Comparison of ENCODE assay signal across 11 mouse cellular contexts in genomic region chr7:34252030-34252429, GRCm38 (mm10). TPM values are rescaled to one million over a fixed set of nuclear protein-coding genes. Genes with fewer than 3 reads are reported as not detected.
DNase-seq lines count a peak whose midpoint lies in the region; TF ChIP-seq lines count a peak whose summit lies in the region.
"Had no signal": no experiment of that assay in that cellular context is flagged by ENCODE, and none has a peak within 500 bp of the region (broad histone marks: within the 10 kb centered on the region; RNA-seq: fewer than 3 reads in every experiment).

No protein-coding gene starts in this region.

- H3K27ac ChIP-seq in gastrocnemius, adult 2 months, result no peak overlapping the region

- intact Hi-C loops in gastrocnemius, adult 2 months (cut with DNase I), result loop anchor here (5.0 kb wide), 1 partner anchor 105 kb away; no protein-coding TSS in a partner anchor
- intact Hi-C loops in gastrocnemius, postnatal 36 days (cut with DNase I), result loop anchor here (5.0 kb wide), 1 partner anchor 105 kb away; no protein-coding TSS in a partner anchor

- peak; percentile 73 for TF ChIP-seq CTCF in gastrocnemius, adult 2 months (IDR thresholded peaks at IDR 0.05)

- no peak overlapping the region for H3K4me3 ChIP-seq in gastrocnemius, adult 2 months
- H3K4me3 ChIP-seq: neural tube, embryonic 13.5 days had no signal

- DNase-seq in gastrocnemius, adult 2 months, result no peak
- no peak for DNase-seq in gastrocnemius, postnatal 36 days
- peak; percentile 16 for DNase-seq in ovary, postnatal 14 days (ENCODE audit: low spot score)
- no peak for DNase-seq in ovary, postnatal 10 days (ENCODE audit: low spot score)
- DNase-seq in forelimb bud, embryonic 11.5 days (ENCODE audit: low read depth, low spot score), result peak; percentile 49
- peak; percentile 41 for DNase-seq in retina, postnatal 1 day
- DNase-seq in layer of hippocampus, postnatal 25 days (ENCODE audit: extremely low spot score in 1 of 2, low spot score in 1 of 2), result no peak
- DNase-seq in right cerebral cortex, postnatal 4 days, result no peak
- DNase-seq: gastrocnemius, postnatal 14 days had no signal

RNA-seq across cellular contexts. Expression of gene Gm6096, which starts 1.2 kb away (rescaled TPM):
- total RNA-seq in gastrocnemius, adult 2 months (2021), result not detected
- total RNA-seq in gastrocnemius, postnatal 36 days (2021), result not detected
- total RNA-seq in layer of hippocampus, postnatal 25 days (2021), result not detected
- total RNA-seq: gastrocnemius, postnatal 14 days; left cerebral cortex, postnatal 10 days had no signal

RNA-seq across cellular contexts. Expression of gene Gpi1, which starts 21.9 kb away (rescaled TPM):
- total RNA-seq in gastrocnemius, adult 2 months (2021), result 1,000 to 10,000 TPM in 1 of 2 experiments, 100 to 1,000 TPM in 1; 882 to 1,223 TPM
- 1,000 to 10,000 TPM; 1,148 to 1,175 TPM for total RNA-seq in gastrocnemius, postnatal 36 days (2021)
- 100 to 1,000 TPM; 725 to 726 TPM for total RNA-seq in layer of hippocampus, postnatal 25 days (2021)

RNA-seq across cellular contexts. Expression of gene Pdcd2l, which starts 55.6 kb away (rescaled TPM):
- total RNA-seq in gastrocnemius, adult 2 months (2021), result 10 to 100 TPM; 13.8 to 19.2 TPM
- 10 to 100 TPM; 15.3 to 18.1 TPM for total RNA-seq in gastrocnemius, postnatal 36 days (2021)
- 10 to 100 TPM; 23.9 to 24.0 TPM for total RNA-seq in layer of hippocampus, postnatal 25 days (2021)

Comparison
In these comparisons a context has a peak if more than half of its experiments do, and no peak if none do; other contexts are left out.
1. DNase-seq: peak in ovary, postnatal 14 days (single experiment), forelimb bud, embryonic 11.5 days (single experiment) and retina, postnatal 1 day (single experiment); none in gastrocnemius, adult 2 months (single experiment), gastrocnemius, postnatal 36 days (0 of 2), ovary, postnatal 10 days (single experiment), layer of hippocampus, postnatal 25 days (0 of 2) and right cerebral cortex, postnatal 4 days (single experiment).